Mouse (Mus musculus) cerebellum, postnatal 4 days (tissue): ENCODE results near the gene Dhx58.

Experiments used
- DNase-seq, 2 experiments: peaks; one replicate each; pipeline ENCODE4 v3.0.0; 2022; ENCODE audit warnings: low spot score in 2 of 2, mixed read lengths in 1 of 2

Dhx58 gene

GRCm38 (mm10) chr11:100703851-100704531 lies at the start of gene Dhx58:
Gene Dhx58, minus strand, starts transcription at chr11:100704271.
- no peak for DNase-seq

- no peak for DNase-seq
Measured at GRCm38 (mm10) chr11:100752294-100752693, 48.2 kb upstream of the Dhx58 start.

GRCm38 (mm10) chr11:100750127-100750526 lies 46.1 kb upstream of the Dhx58 start:
- DNase-seq, result no peak

- no peak for DNase-seq
Measured at GRCm38 (mm10) chr11:100749469-100749868, 45.4 kb upstream of the Dhx58 start.

- DNase-seq, result no peak
Measured at GRCm38 (mm10) chr11:100748620-100749019, 44.5 kb upstream of the Dhx58 start.

GRCm38 (mm10) chr11:100747114-100747513 lies 43.0 kb upstream of the Dhx58 start:
- no peak for DNase-seq

GRCm38 (mm10) chr11:100746546-100746945 lies 42.5 kb upstream of the Dhx58 start:
- no peak for DNase-seq

GRCm38 (mm10) chr11:100745085-100745484 lies 41.0 kb upstream of the Dhx58 start:
- peak in 1 of 2 experiments; percentile 63 for DNase-seq

GRCm38 (mm10) chr11:100741348-100741747 lies 37.3 kb upstream of the Dhx58 start:
- DNase-seq, result no peak

- DNase-seq, result no peak
Measured at GRCm38 (mm10) chr11:100738749-100739148, 34.7 kb upstream of the Dhx58 start.

- peak; percentile 94 to 96 for DNase-seq
Measured at GRCm38 (mm10) chr11:100738066-100738604, 34.1 kb upstream of the Dhx58 start, which contains the start of gene Rab5c. Gene Rab5c, minus strand, starts transcription at chr11:100738215.

GRCm38 (mm10) chr11:100737105-100737733 lies 33.1 kb upstream of the Dhx58 start:
- DNase-seq, result no peak

GRCm38 (mm10) chr11:100736746-100737080 lies 32.6 kb upstream of the Dhx58 start:
- no peak for DNase-seq

GRCm38 (mm10) chr11:100735954-100736745 lies 32.1 kb upstream of the Dhx58 start:
- no peak for DNase-seq

GRCm38 (mm10) chr11:100735134-100735865 lies 31.2 kb upstream of the Dhx58 start:
- no peak for DNase-seq

- no peak for DNase-seq
Measured at GRCm38 (mm10) chr11:100730477-100731205, 26.6 kb upstream of the Dhx58 start.

GRCm38 (mm10) chr11:100729976-100730375 lies 25.9 kb upstream of the Dhx58 start:
- DNase-seq, result no peak

GRCm38 (mm10) chr11:100728601-100729000 lies 24.5 kb upstream of the Dhx58 start:
- DNase-seq, result no peak

- DNase-seq, result no peak
Measured at GRCm38 (mm10) chr11:100727201-100727600, 23.1 kb upstream of the Dhx58 start.

- no peak for DNase-seq
Measured at GRCm38 (mm10) chr11:100724919-100725512, 20.9 kb upstream of the Dhx58 start.
